Mouse (Mus musculus) stomach, embryonic 15.5 days (tissue): ENCODE data around the gene Senp7. TPM values are rescaled to one million over a fixed set of nuclear protein-coding genes. Genes with fewer than 3 reads are reported as not detected.
"Not testable (repeated sequence)": the region's sequence is repeated elsewhere in the genome, so short reads cannot be mapped to it uniquely, and the experiment has no call there.

Experiments used
- ATAC-seq: fragments of 200-750 bp; cut with Nextera tagmentation; 2 replicates; pipeline ENCODE4 v1.8.0; 2017; ENCODE audit warnings: low read depth, moderate number of reproducible peaks, moderate TSS enrichment; ENCODE audit not compliant: insufficient read depth, low FRiP score
- H3K27ac ChIP-seq: fragments of 300-500 bp; sonication (generic); 2 replicates; pipeline ENCODE4 v1.5.1; 2015; ENCODE audit warnings: mild to moderate bottlenecking, inconsistent platforms
- H3K27me3 ChIP-seq: fragments of 300-500 bp; sonication (generic); replicated peaks from 2 replicates; pipeline ENCODE4 v1.6.1; 2015; ENCODE audit warnings: inconsistent platforms
- H3K36me3 ChIP-seq: fragments of 300-500 bp; sonication (generic); 2 replicates; pipeline ENCODE4 v1.6.1; 2015; ENCODE audit warnings: inconsistent platforms
- H3K4me1 ChIP-seq: fragments of 300-500 bp; sonication (generic); 2 replicates; pipeline ENCODE4 v1.6.1; 2015; ENCODE audit warnings: inconsistent platforms
- H3K4me2 ChIP-seq: fragments of 300-500 bp; sonication (generic); 2 replicates; pipeline ENCODE4 v1.6.1; 2015; ENCODE audit warnings: mild to moderate bottlenecking, inconsistent platforms
- H3K4me3 ChIP-seq: fragments of 300-500 bp; sonication (generic); replicated peaks from 2 replicates; pipeline ENCODE4 v1.5.1; 2015; ENCODE audit warnings: inconsistent platforms
- H3K9ac ChIP-seq: fragments of 300-500 bp; sonication (generic); 2 replicates; pipeline ENCODE4 v1.6.1; 2015; ENCODE audit warnings: inconsistent platforms
- H3K9me3 ChIP-seq: fragments of 300-500 bp; sonication (generic); 2 replicates; pipeline ENCODE4 v1.6.1; 2016; ENCODE audit warnings: inconsistent platforms
- WGBS: fragments of 180-500 bp; shearing (Covaris S2); methylation state at CpG from one replicate; pipeline ENCODE4 v1.1.7; 2015; 5-methylcytosine and 5-hydroxymethylcytosine counted together
- polyA plus RNA-seq: library from polyadenylated mRNA; unstranded; fragments of >200 nt; fragmentation: Nextera tagmentation; extraction: Ambion mirVana; gene quantifications from 2 replicates; pipeline ENCODE4 v1.2.1, GENCODE M21; 2015

Senp7 gene
- polyA plus RNA-seq, 1 experiment from 2014 or later, result 28.5 TPM

GRCm38 (mm10) chr16:56096401-56097018, 48.4 kb downstream of the Senp7 start:
- ATAC-seq, H3K9me3 ChIP-seq, H3K4me3 ChIP-seq, H3K4me2 ChIP-seq, H3K27me3 ChIP-seq, H3K4me1 ChIP-seq, H3K27ac ChIP-seq, H3K9ac ChIP-seq: not testable (repeated sequence)
- H3K36me3 ChIP-seq, result peaks cover 24% of the 10 kb centered on the region

- peaks cover 7% of the 10 kb centered on the region for H3K36me3 ChIP-seq
- H3K4me2 ChIP-seq, result no peak overlapping the region
- no peak overlapping the region for H3K9ac ChIP-seq
- H3K4me1 ChIP-seq, result no peaks in the 10 kb centered on the region
- H3K27ac ChIP-seq, result no peak overlapping the region
- 76% methylated on average over 3 of the region's 3 CpGs for WGBS
- no peaks in the 10 kb centered on the region for H3K27me3 ChIP-seq
- no peak overlapping the region for H3K4me3 ChIP-seq
- no peaks in the 10 kb centered on the region for H3K9me3 ChIP-seq
- ATAC-seq, result no peak
Measured at GRCm38 (mm10) chr16:56115706-56116105, 67.6 kb downstream of the Senp7 start.

DNA sequence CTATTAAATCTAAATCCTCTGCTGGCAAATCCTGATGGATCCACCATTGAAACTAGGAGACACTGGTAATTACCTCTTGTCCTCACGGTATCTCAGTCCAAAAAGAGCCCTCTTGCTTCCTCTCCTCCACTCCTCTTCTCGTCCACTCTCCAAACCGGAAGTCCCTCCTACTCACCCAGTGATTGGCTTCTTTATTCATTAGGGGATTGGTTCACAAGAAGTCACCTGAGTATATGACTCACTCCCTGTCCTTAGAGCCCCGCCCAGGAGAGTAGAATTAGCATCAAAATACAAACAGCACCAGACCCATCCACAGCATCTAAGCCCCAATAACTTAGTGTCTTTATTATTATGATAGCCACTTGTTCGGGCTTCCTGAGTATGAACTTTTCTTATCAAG, 68.0 kb downstream of the Senp7 start:
- Histone ChIP-seq H3K9me3 (no peaks in the 10 kb centered on the region), H3K4me3 (no peak overlapping the region), H3K27me3 (no peaks in the 10 kb centered on the region), H3K27ac (no peak overlapping the region), H3K9ac (no peak overlapping the region), H3K4me1 (no peaks in the 10 kb centered on the region), H3K36me3 (peaks cover 7% of the 10 kb centered on the region), H3K4me2 (no peak overlapping the region)
- 75% methylated on average over 5 of the region's 5 CpGs for WGBS
- ATAC-seq, result no peak

GRCm38 (mm10) chr16:56117327-56118180, 69.4 kb downstream of the Senp7 start:
- no peak for ATAC-seq
- H3K9ac ChIP-seq, result no peak overlapping the region
- no peak overlapping the region for H3K27ac ChIP-seq
- H3K9me3 ChIP-seq, result no peaks in the 10 kb centered on the region
- WGBS, result 89% methylated on average over 10 of the region's 10 CpGs
- H3K36me3 ChIP-seq, result peaks cover 7% of the 10 kb centered on the region
- H3K4me2 ChIP-seq, result no peak overlapping the region
- no peaks in the 10 kb centered on the region for H3K27me3 ChIP-seq
- H3K4me3 ChIP-seq, result no peak overlapping the region
- H3K4me1 ChIP-seq, result no peaks in the 10 kb centered on the region

DNA sequence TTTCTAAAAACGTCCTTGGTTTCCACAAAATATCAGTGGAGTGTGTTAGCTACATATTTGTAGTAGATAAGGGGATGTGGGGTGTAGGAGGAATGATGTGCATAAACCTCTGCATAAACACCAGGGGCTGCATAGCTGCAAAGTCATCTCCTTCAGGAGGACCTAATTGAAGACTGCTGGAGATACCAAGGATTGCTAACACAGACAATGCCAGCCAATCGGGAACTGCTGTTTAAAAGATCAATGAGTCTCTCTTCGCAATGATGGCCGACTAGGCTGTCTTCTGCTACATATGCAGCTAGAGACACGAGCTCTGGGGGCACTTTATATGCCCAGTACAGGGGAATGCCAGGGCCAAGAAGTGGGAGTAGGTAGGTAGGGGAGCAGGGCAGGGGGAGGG, 74.4 kb downstream of the Senp7 start:
- Histone ChIP-seq H3K4me1 (no peaks in the 10 kb centered on the region), H3K27ac (no peak overlapping the region), H3K4me2 (no peak overlapping the region), H3K4me3 (no peak overlapping the region), H3K9me3 (no peaks in the 10 kb centered on the region), H3K9ac (no peak overlapping the region), H3K27me3 (no peaks in the 10 kb centered on the region), H3K36me3 (peaks cover 4% of the 10 kb centered on the region; the same call in 1 of the 2 replicates)
- no peak for ATAC-seq
- WGBS, result 79% methylated on average over 5 of the region's 5 CpGs

- Histone ChIP-seq H3K27ac (no peak overlapping the region), H3K4me2 (no peak overlapping the region), H3K9ac (no peak overlapping the region), H3K27me3 (no peaks in the 10 kb centered on the region), H3K9me3 (no peaks in the 10 kb centered on the region), H3K4me3 (no peak overlapping the region), H3K36me3 (peaks cover 4% of the 10 kb centered on the region; the same call in 1 of the 2 replicates), H3K4me1 (no peaks in the 10 kb centered on the region)
- no peak for ATAC-seq
- WGBS, result 90% methylated on average over 3 of the region's 3 CpGs
Measured at GRCm38 (mm10) chr16:56124045-56124444, 75.9 kb downstream of the Senp7 start.

DNA sequence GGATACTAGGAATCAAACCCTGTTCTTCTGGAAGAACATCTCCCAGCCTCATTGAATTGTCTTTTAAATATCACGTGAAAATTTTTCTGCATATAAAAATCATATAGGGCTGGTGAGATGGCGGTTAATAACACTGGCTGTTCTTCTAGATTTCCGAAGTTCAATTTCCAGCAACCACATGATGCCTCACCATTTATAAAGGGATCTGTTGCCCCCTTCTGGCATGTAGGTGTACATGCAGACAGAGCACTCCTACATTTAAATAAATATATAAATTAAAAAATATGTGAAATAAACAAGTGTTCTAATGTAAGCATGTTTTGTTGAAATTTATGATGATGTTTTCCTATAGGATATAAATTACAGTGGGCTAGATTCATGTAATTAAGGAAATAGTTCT, 83.5 kb downstream of the Senp7 start:
- H3K9ac ChIP-seq, result no peak overlapping the region

GRCm38 (mm10) chr16:56134149-56134548, 86.0 kb downstream of the Senp7 start:
- Histone ChIP-seq H3K9me3 (no peaks in the 10 kb centered on the region), H3K4me1 (no peaks in the 10 kb centered on the region), H3K9ac (no peak overlapping the region), H3K27me3 (no peaks in the 10 kb centered on the region), H3K27ac (no peak overlapping the region), H3K36me3 (no peaks in the 10 kb centered on the region), H3K4me2 (no peak overlapping the region), H3K4me3 (no peak overlapping the region)
- no peak for ATAC-seq
- 56% methylated on average over 4 of the region's 4 CpGs for WGBS

More for the DNA sequence above, 83.5 kb downstream of the Senp7 start:
- H3K36me3 ChIP-seq, result no peaks in the 10 kb centered on the region
- no peak overlapping the region for H3K27ac ChIP-seq
- WGBS, result 45% methylated on average over 3 of the region's 3 CpGs
- no peak overlapping the region for H3K4me3 ChIP-seq
- no peaks in the 10 kb centered on the region for H3K9me3 ChIP-seq
- no peaks in the 10 kb centered on the region for H3K4me1 ChIP-seq
- ATAC-seq, result no peak
- no peak overlapping the region for H3K4me2 ChIP-seq
- no peaks in the 10 kb centered on the region for H3K27me3 ChIP-seq

DNA sequence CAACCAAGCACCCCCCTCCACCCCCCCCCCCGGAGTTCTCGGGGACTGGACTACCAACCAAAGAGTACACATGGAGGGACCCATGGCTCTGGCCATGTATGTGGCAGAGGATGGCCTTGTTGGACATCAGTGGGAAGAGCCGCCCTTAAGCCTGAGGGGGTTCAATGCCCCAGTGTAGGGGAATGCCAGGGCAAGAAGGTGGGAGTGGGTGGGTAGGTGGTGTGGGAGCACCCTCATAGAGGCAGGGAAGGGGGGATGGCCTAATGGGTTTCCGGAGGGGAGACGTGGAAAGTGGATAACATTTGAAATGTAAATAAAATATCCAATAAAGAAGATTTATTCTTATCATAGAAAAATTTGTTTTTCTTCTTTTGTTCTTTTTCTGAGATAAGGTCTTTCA, 89.5 kb downstream of the Senp7 start:
- H3K4me3 ChIP-seq, H3K4me1 ChIP-seq, ATAC-seq, H3K9me3 ChIP-seq, H3K4me2 ChIP-seq, H3K9ac ChIP-seq, H3K36me3 ChIP-seq, H3K27ac ChIP-seq, H3K27me3 ChIP-seq: not testable (repeated sequence)
- WGBS, result 88% methylated on average over 5 of the region's 5 CpGs

GRCm38 (mm10) chr16:56139921-56140320, 91.8 kb downstream of the Senp7 start:
- no peaks in the 10 kb centered on the region for H3K36me3 ChIP-seq
- no peaks in the 10 kb centered on the region for H3K27me3 ChIP-seq
- H3K27ac ChIP-seq, result no peak overlapping the region
- no peak overlapping the region for H3K9ac ChIP-seq
- no peak for ATAC-seq
- no peaks in the 10 kb centered on the region for H3K4me1 ChIP-seq
- H3K4me3 ChIP-seq, result no peak overlapping the region
- WGBS, result 84% methylated on average over 3 of the region's 3 CpGs
- no peak overlapping the region for H3K4me2 ChIP-seq
- no peaks in the 10 kb centered on the region for H3K9me3 ChIP-seq

GRCm38 (mm10) chr16:56144876-56145555, 96.9 kb downstream of the Senp7 start:
- no peaks in the 10 kb centered on the region for H3K27me3 ChIP-seq
- no peak for ATAC-seq
- 95% methylated on average over 17 of the region's 17 CpGs for WGBS
- no peak overlapping the region for H3K4me2 ChIP-seq
- no peaks in the 10 kb centered on the region for H3K4me1 ChIP-seq
- no peak overlapping the region for H3K9ac ChIP-seq
- no peak overlapping the region for H3K4me3 ChIP-seq
- no peak overlapping the region for H3K27ac ChIP-seq
- H3K36me3 ChIP-seq, result no peaks in the 10 kb centered on the region
- no peaks in the 10 kb centered on the region for H3K9me3 ChIP-seq

GRCm38 (mm10) chr16:56147679-56148078, 99.5 kb downstream of the Senp7 start:
- H3K36me3 ChIP-seq, result no peaks in the 10 kb centered on the region
- H3K4me3 ChIP-seq, result no peak overlapping the region
- no peak for ATAC-seq
- no peak overlapping the region for H3K9ac ChIP-seq
- H3K4me2 ChIP-seq, result no peak overlapping the region
- no peaks in the 10 kb centered on the region for H3K27me3 ChIP-seq
- no peaks in the 10 kb centered on the region for H3K4me1 ChIP-seq
- 22% methylated on average over 2 of the region's 2 CpGs for WGBS
- H3K9me3 ChIP-seq, result no peaks in the 10 kb centered on the region
- H3K27ac ChIP-seq, result no peak overlapping the region
